Comparison of ENCODE assay signal across 7 mouse cellular contexts in the genomic region with DNA sequence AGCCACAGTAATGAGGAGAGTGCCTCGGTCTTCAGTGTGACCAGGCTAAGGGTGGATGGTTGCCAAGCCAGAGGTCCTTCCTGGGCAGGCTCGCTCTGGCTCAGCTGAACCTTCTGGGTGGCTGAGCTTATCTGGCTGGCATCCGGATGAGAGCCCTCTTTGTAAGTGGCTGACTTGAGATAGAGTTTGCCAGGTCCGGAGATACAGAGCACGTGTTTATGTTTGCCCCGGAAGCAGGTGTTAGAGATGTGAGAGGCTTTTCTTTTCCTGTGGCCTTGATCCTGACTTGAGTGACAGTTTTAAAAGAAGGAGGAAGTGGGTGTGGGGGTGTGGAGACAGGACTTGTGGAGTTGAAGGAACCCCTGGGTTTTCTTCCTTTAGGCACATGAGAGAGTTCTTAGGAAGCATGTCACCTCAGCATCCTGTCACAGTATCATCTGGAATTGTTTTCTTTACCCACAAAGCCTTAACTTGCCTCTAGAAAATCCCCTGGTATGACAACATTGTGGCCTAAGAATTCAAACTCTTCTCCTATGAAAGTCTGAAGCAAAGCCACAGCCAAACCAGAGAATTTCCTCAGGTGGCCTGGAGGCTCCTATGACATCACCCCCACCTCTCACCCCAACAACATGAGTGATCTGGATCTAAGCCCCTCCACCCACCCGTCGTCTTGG. TPM values are rescaled to one million over a fixed set of nuclear protein-coding genes. Genes with fewer than 3 reads are reported as not detected.
A peak's percentile ranks its signal among the peaks of the same experiment; 100 is the strongest.
DNase-seq lines count a peak whose midpoint lies in the region; ATAC-seq lines count a peak whose summit lies in the region.

No protein-coding gene starts in this region.

- DNase-seq in right cerebral cortex, postnatal 10 days (ENCODE audit: low spot score in 2 of 2), result peak; percentile 85 to 90
- DNase-seq in right cerebral cortex, postnatal 36 days (ENCODE audit: low spot score in 2 of 2), result no peak
- DNase-seq in embryonic facial prominence, embryonic 10.5 days (ENCODE audit: low spot score), result no peak
- DNase-seq in heart, postnatal 36 days, result peak; percentile 47 to 58
- DNase-seq in liver, embryonic 13.5 days, result peak; percentile 6
- DNase-seq in embryo, embryonic 10 days (ENCODE audit: low spot score), result no peak

- no peak overlapping the region for H3K4me3 ChIP-seq in embryonic facial prominence, embryonic 10.5 days
- no peak overlapping the region for H3K4me3 ChIP-seq in liver, embryonic 13.5 days (replicated peaks)
- H3K4me3 ChIP-seq in neural tube, embryonic 15.5 days (replicated peaks), result no peak overlapping the region

- H3K9me3 ChIP-seq in embryonic facial prominence, embryonic 10.5 days, result no peaks in the 10 kb centered on the region
- no peaks in the 10 kb centered on the region for H3K9me3 ChIP-seq in liver, embryonic 13.5 days (replicated peaks)
- H3K9me3 ChIP-seq in neural tube, embryonic 15.5 days (replicated peaks), result no peaks in the 10 kb centered on the region

- H3K9ac ChIP-seq in liver, embryonic 13.5 days, result no peak overlapping the region
- no peak overlapping the region for H3K9ac ChIP-seq in neural tube, embryonic 15.5 days (replicated peaks)

- H3K4me1 ChIP-seq in embryonic facial prominence, embryonic 10.5 days, result peaks cover 21% of the 10 kb centered on the region
- H3K4me1 ChIP-seq in liver, embryonic 13.5 days (replicated peaks), result peaks cover 34% of the 10 kb centered on the region
- peaks cover 37% of the 10 kb centered on the region for H3K4me1 ChIP-seq in neural tube, embryonic 15.5 days

- H3K4me2 ChIP-seq in liver, embryonic 13.5 days, result no peak overlapping the region
- H3K4me2 ChIP-seq in neural tube, embryonic 15.5 days, result no peak overlapping the region

- 0 out of 2 replicates have a peak, but pooled peaks have one; percentile 12 for ATAC-seq in liver, embryonic 13.5 days (ENCODE audit: low read depth)
- ATAC-seq in neural tube, embryonic 15.5 days (ENCODE audit: low FRiP score), result peak; percentile 36; the same call in 1 of the 2 replicates

- WGBS in embryonic facial prominence, embryonic 10.5 days, result 80% methylated on average over 8 of the region's 8 CpGs
- 17% methylated on average over 8 of the region's 8 CpGs for WGBS in liver, embryonic 13.5 days (ENCODE audit: insufficient replicate concordance)
- 70% methylated on average over 8 of the region's 8 CpGs for WGBS in neural tube, embryonic 15.5 days

- intact Hi-C loops in heart, postnatal 36 days (cut with DNase I), result loop anchor here (5.0 kb wide), 1 partner anchor 104 kb away; a partner anchor contains a TSS

- no peaks in the 10 kb centered on the region for H3K27me3 ChIP-seq in embryonic facial prominence, embryonic 10.5 days (replicated peaks; ENCODE audit: low read depth, poor library complexity, severe bottlenecking)
- H3K27me3 ChIP-seq in liver, embryonic 13.5 days, result no peaks in the 10 kb centered on the region
- H3K27me3 ChIP-seq in neural tube, embryonic 15.5 days (replicated peaks), result no peaks in the 10 kb centered on the region

- H3K27ac ChIP-seq in embryonic facial prominence, embryonic 10.5 days (replicated peaks), result peak overlapping the region; percentile 35; the same call in 1 of the 2 replicates
- H3K27ac ChIP-seq in liver, embryonic 13.5 days, result no peak overlapping the region
- H3K27ac ChIP-seq in neural tube, embryonic 15.5 days (replicated peaks), result peak overlapping the region; percentile 72

- peaks cover 43% of the 10 kb centered on the region for H3K36me3 ChIP-seq in embryonic facial prominence, embryonic 10.5 days (replicated peaks)
- H3K36me3 ChIP-seq in liver, embryonic 13.5 days, result peaks cover 50% of the 10 kb centered on the region
- H3K36me3 ChIP-seq in neural tube, embryonic 15.5 days, result peaks cover 15% of the 10 kb centered on the region

RNA-seq across cellular contexts. Expression of a gene that starts 23.3 kb away (rescaled TPM):
- 1.1 and 1.5 TPM in 2 replicates for polyA plus RNA-seq in embryonic facial prominence, embryonic 10.5 days (2016; fragmentation: Nextera tagmentation; extraction: Ambion mirVana)
- not detected for total RNA-seq in heart, postnatal 36 days (2021)
- polyA plus RNA-seq in liver, embryonic 13.5 days (2015; fragmentation: Nextera tagmentation; extraction: Ambion mirVana), result 0.06 TPM in 1 of 2 replicates, not detected in the other
- 17.0 and 20.6 TPM in 2 replicates for polyA plus RNA-seq in neural tube, embryonic 15.5 days (2015; fragmentation: Nextera tagmentation; extraction: Ambion mirVana)

RNA-seq across cellular contexts. Expression of a gene that starts 28.2 kb away (rescaled TPM):
- polyA plus RNA-seq in embryonic facial prominence, embryonic 10.5 days (2016; fragmentation: Nextera tagmentation; extraction: Ambion mirVana), result 20.0 TPM in 2 replicates
- under 1 TPM; 0.16 to 0.53 TPM for total RNA-seq in heart, postnatal 36 days (2021)
- 9.2 and 11.3 TPM in 2 replicates for polyA plus RNA-seq in liver, embryonic 13.5 days (2015; fragmentation: Nextera tagmentation; extraction: Ambion mirVana)
- polyA plus RNA-seq in neural tube, embryonic 15.5 days (2015; fragmentation: Nextera tagmentation; extraction: Ambion mirVana), result 1.6 and 3.9 TPM in 2 replicates

Comparison
In these comparisons a context has a peak if more than half of its experiments do, and no peak if none do; other contexts are left out.
1. DNase-seq: peak in right cerebral cortex, postnatal 10 days (2 of 2), heart, postnatal 36 days (2 of 2) and liver, embryonic 13.5 days (single experiment); none in right cerebral cortex, postnatal 36 days (0 of 2), embryonic facial prominence, embryonic 10.5 days (single experiment) and embryo, embryonic 10 days (single experiment).